ENCODE assay signal across 16 mouse cellular contexts in the genomic region with DNA sequence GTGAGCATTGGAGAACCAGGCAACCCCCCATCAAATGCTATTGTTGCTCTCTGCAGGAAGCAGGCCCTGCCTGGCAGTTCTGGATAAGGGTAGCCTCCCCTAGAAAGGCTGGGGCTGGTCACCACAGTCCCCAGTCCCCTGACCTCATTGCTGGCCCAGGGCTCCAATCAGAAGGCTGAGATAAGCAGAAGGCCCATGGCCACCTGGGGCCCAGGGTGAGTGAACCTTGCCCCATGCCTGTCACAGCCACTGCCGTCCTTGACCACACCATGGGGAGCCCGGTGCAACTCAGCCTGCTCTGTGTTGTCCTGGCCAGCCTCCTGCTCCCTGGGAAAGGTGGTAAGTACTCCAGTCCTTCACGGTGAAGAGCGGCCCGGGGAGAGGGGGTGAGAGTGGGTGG. TPM values are rescaled to one million over a fixed set of nuclear protein-coding genes. Genes with fewer than 3 reads are reported as not detected.
DNase-seq lines count a peak whose midpoint lies in the region; ATAC-seq and TF ChIP-seq lines count a peak whose summit lies in the region.
"Had no signal": no experiment of that assay in that cellular context is flagged by ENCODE, and none has a peak within 500 bp of the region (broad histone marks: within the 10 kb centered on the region; RNA-seq: fewer than 3 reads in every experiment).

No protein-coding gene starts in this region.

- H3K9me3 ChIP-seq in heart, embryonic 11.5 days (replicated peaks; ENCODE audit: control insufficient read depth, low read length): no peaks in the 10 kb centered on the region
- H3K9me3 ChIP-seq in midbrain, embryonic 10.5 days (replicated peaks): no peaks in the 10 kb centered on the region
- H3K9me3 ChIP-seq in midbrain, embryonic 13.5 days: no peaks in the 10 kb centered on the region
- H3K9me3 ChIP-seq in liver, embryonic 12.5 days (replicated peaks): no peaks in the 10 kb centered on the region
- H3K9me3 ChIP-seq: embryonic facial prominence, embryonic 15.5 days; limb, embryonic 13.5 days had no signal

- no peak for ATAC-seq in heart, embryonic 11.5 days (replicated peaks; ENCODE audit: insufficient number of reproducible peaks, low FRiP score, low TSS enrichment)
- ATAC-seq in midbrain, embryonic 13.5 days: no peak
- ATAC-seq in liver, embryonic 12.5 days: peak; percentile 80
- ATAC-seq: Patski had no signal

- no peaks in the 10 kb centered on the region for H3K79me2 ChIP-seq in heart, adult 2 months (replicated peaks; ENCODE audit: control insufficient read depth, insufficient read depth, low read length)

- no peak for TF ChIP-seq CTCF in heart, adult 2 months (IDR thresholded peaks at IDR 0.05)

- 24% methylated on average over 5 of the region's 5 CpGs for WGBS in heart, embryonic 11.5 days (ENCODE audit: insufficient replicate concordance)
- WGBS in heart, adult 2 months: 31% methylated on average over 5 of the region's 5 CpGs
- 48% methylated on average over 5 of the region's 5 CpGs for WGBS in midbrain, embryonic 10.5 days
- WGBS in midbrain, embryonic 13.5 days: 38% methylated on average over 5 of the region's 5 CpGs
- 22% methylated on average over 5 of the region's 5 CpGs for whole genome bisulfite sequencing in liver, embryonic 12.5 days (ENCODE audit: insufficient replicate concordance)

- H3K36me3 ChIP-seq in heart, embryonic 11.5 days (ENCODE audit: control insufficient read depth, insufficient read depth, low read length): no peaks in the 10 kb centered on the region
- no peaks in the 10 kb centered on the region for H3K36me3 ChIP-seq in heart, adult 2 months (ENCODE audit: control insufficient read depth, insufficient read depth, low read length)
- H3K36me3 ChIP-seq in midbrain, embryonic 10.5 days: no peaks in the 10 kb centered on the region
- no peaks in the 10 kb centered on the region for H3K36me3 ChIP-seq in midbrain, embryonic 13.5 days
- peaks cover 4% of the 10 kb centered on the region; the same call in 1 of the 2 replicates for H3K36me3 ChIP-seq in liver, embryonic 12.5 days
- H3K36me3 ChIP-seq: embryonic facial prominence, embryonic 15.5 days; limb, embryonic 13.5 days had no signal

- H3K27me3 ChIP-seq in heart, embryonic 11.5 days (ENCODE audit: control insufficient read depth, insufficient read depth, low read length): no peaks in the 10 kb centered on the region
- no peaks in the 10 kb centered on the region for H3K27me3 ChIP-seq in heart, adult 2 months (ENCODE audit: control insufficient read depth, insufficient read depth, low read length)
- peaks cover 49% of the 10 kb centered on the region for H3K27me3 ChIP-seq in midbrain, embryonic 10.5 days (ENCODE audit: low read depth, poor library complexity, severe bottlenecking)
- H3K27me3 ChIP-seq in midbrain, embryonic 13.5 days: no peaks in the 10 kb centered on the region
- H3K27me3 ChIP-seq in liver, embryonic 12.5 days (replicated peaks): no peaks in the 10 kb centered on the region
- H3K27me3 ChIP-seq: embryonic facial prominence, embryonic 15.5 days; limb, embryonic 13.5 days had no signal

- H3K9ac ChIP-seq in heart, embryonic 11.5 days (ENCODE audit: low read depth, low read length): no peak overlapping the region
- H3K9ac ChIP-seq in heart, adult 2 months (ENCODE audit: low read depth, low read length): no peak overlapping the region
- no peak overlapping the region for H3K9ac ChIP-seq in midbrain, embryonic 13.5 days (replicated peaks)
- H3K9ac ChIP-seq in liver, embryonic 12.5 days: peak overlapping the region; percentile 45; the same call in 1 of the 2 replicates
- H3K9ac ChIP-seq: embryonic facial prominence, embryonic 15.5 days; limb, embryonic 13.5 days had no signal

- no peak overlapping the region for H3K4me3 ChIP-seq in heart, embryonic 11.5 days (ENCODE audit: low read depth, low read length)
- H3K4me3 ChIP-seq in heart, adult 2 months: no peak overlapping the region
- no peak overlapping the region for H3K4me3 ChIP-seq in midbrain, embryonic 10.5 days
- H3K4me3 ChIP-seq in midbrain, embryonic 13.5 days (replicated peaks): no peak overlapping the region
- H3K4me3 ChIP-seq in liver, embryonic 12.5 days: peak overlapping the region; percentile 24
- H3K4me3 ChIP-seq: embryonic facial prominence, embryonic 15.5 days; limb, embryonic 13.5 days had no signal

- peaks cover 19% of the 10 kb centered on the region for H3K4me1 ChIP-seq in heart, embryonic 11.5 days (ENCODE audit: control insufficient read depth, insufficient read depth, low read length)
- no peaks in the 10 kb centered on the region; the same call in 1 of the 2 replicates for H3K4me1 ChIP-seq in heart, adult 2 months (ENCODE audit: control insufficient read depth, insufficient read depth, low read length)
- H3K4me1 ChIP-seq in midbrain, embryonic 10.5 days: peaks cover 25% of the 10 kb centered on the region
- no peaks in the 10 kb centered on the region for H3K4me1 ChIP-seq in midbrain, embryonic 13.5 days (replicated peaks)
- H3K4me1 ChIP-seq in liver, embryonic 12.5 days: peaks cover 34% of the 10 kb centered on the region
- H3K4me1 ChIP-seq: limb, embryonic 13.5 days had no signal

- no peak for DNase-seq in heart, adult 2 months
- DNase-seq in midbrain, embryonic 10.5 days (ENCODE audit: low spot score): no peak
- DNase-seq in embryo, embryonic 11 days: no peak
- no peak for DNase-seq in urinary bladder, postnatal 10 days (ENCODE audit: low spot score)
- DNase-seq in lung, postnatal 25 days (ENCODE audit: low spot score): no peak
- DNase-seq: cerebellum, adult 9-11 months; heart, postnatal 10 days; layer of hippocampus, adult 9-11 months; thymus, adult 18-20 months had no signal

- intact Hi-C loops in heart, adult 2 months (cut with DNase I): loop anchor here (5.0 kb wide), 1 partner anchor 150 kb away; no protein-coding TSS in a partner anchor

- no peak for TF ChIP-seq POLR2A in heart, adult 2 months (IDR thresholded peaks at IDR 0.05; ENCODE audit: insufficient read depth, low read depth, low read length)

- no peak overlapping the region for H3K27ac ChIP-seq in heart, embryonic 11.5 days (ENCODE audit: low read depth, low read length)
- H3K27ac ChIP-seq in heart, adult 2 months: no peak overlapping the region
- 0 out of 2 replicates have a peak overlapping the region, but pooled peaks have one; percentile 4 for H3K27ac ChIP-seq in midbrain, embryonic 10.5 days (replicated peaks)
- no peak overlapping the region for H3K27ac ChIP-seq in midbrain, embryonic 13.5 days
- peak overlapping the region; percentile 69 for H3K27ac ChIP-seq in liver, embryonic 12.5 days
- H3K27ac ChIP-seq: limb, embryonic 13.5 days had no signal

- no peak for TF ChIP-seq EP300 in heart, adult 2 months (IDR thresholded peaks at IDR 0.05; ENCODE audit: insufficient read depth, low read depth, low read length)

- H3K4me2 ChIP-seq in heart, embryonic 11.5 days: 0 out of 2 replicates have a peak overlapping the region, but pooled peaks have one; percentile 14
- H3K4me2 ChIP-seq in midbrain, embryonic 13.5 days (replicated peaks): no peak overlapping the region
- H3K4me2 ChIP-seq in liver, embryonic 12.5 days: peak overlapping the region; percentile 44
- H3K4me2 ChIP-seq: embryonic facial prominence, embryonic 15.5 days; limb, embryonic 13.5 days had no signal

RNA-seq across cellular contexts. Expression of a gene that starts 0.5 kb away (rescaled TPM):
- polyA plus RNA-seq in heart, embryonic 11.5 days (2014; fragmentation: Nextera tagmentation; extraction: Ambion mirVana): 2.3 TPM in 2 replicates
- total RNA-seq in heart, adult 2 months (2021): under 1 TPM; 0.60 to 0.96 TPM
- polyA plus RNA-seq in heart, adult 2 months (2012; rRNA removed): 0.33 and 0.47 TPM in 2 replicates
- 0.98 and 1.4 TPM in 2 replicates for polyA plus RNA-seq in midbrain, embryonic 10.5 days (2016; fragmentation: Nextera tagmentation; extraction: Ambion mirVana)
- 0.35 and 0.42 TPM in 2 replicates for polyA plus RNA-seq in midbrain, embryonic 13.5 days (2015; fragmentation: Nextera tagmentation; extraction: Ambion mirVana)
- polyA plus RNA-seq in liver, embryonic 12.5 days (2016; fragmentation: Nextera tagmentation; extraction: Ambion mirVana): 57.0 and 62.6 TPM in 2 replicates
- total RNA-seq: midbrain, postnatal 0 days had no signal
- polyA plus RNA-seq: Patski had no signal

RNA-seq across cellular contexts. Expression of a gene that starts 11.7 kb away (rescaled TPM):
- polyA plus RNA-seq in heart, embryonic 11.5 days (2014; fragmentation: Nextera tagmentation; extraction: Ambion mirVana): not detected in 2 replicates
- under 1 TPM; 0.21 to 0.45 TPM for total RNA-seq in heart, adult 2 months (2021)
- 0.21 and 0.38 TPM in 2 replicates for polyA plus RNA-seq in heart, adult 2 months (2012; rRNA removed)
- 0.06 and 0.09 TPM in 2 replicates for polyA plus RNA-seq in midbrain, embryonic 10.5 days (2016; fragmentation: Nextera tagmentation; extraction: Ambion mirVana)
- 0.17 TPM in 1 of 2 replicates, not detected in the other for polyA plus RNA-seq in midbrain, embryonic 13.5 days (2015; fragmentation: Nextera tagmentation; extraction: Ambion mirVana)
- polyA plus RNA-seq in liver, embryonic 12.5 days (2016; fragmentation: Nextera tagmentation; extraction: Ambion mirVana): 4.4 and 5.2 TPM in 2 replicates
- total RNA-seq: heart, postnatal 10 days; midbrain, postnatal 0 days had no signal
- polyA plus RNA-seq: limb, embryonic 13.5 days; Patski had no signal

RNA-seq across cellular contexts. Expression of a gene that starts 23.1 kb away (rescaled TPM):
- polyA plus RNA-seq in heart, embryonic 11.5 days (2014; fragmentation: Nextera tagmentation; extraction: Ambion mirVana): 0.50 and 0.56 TPM in 2 replicates
- not detected for total RNA-seq in heart, adult 2 months (2021)
- polyA plus RNA-seq in heart, adult 2 months (2012; rRNA removed): 0.20 TPM in 1 of 2 replicates, not detected in the other
- polyA plus RNA-seq in midbrain, embryonic 10.5 days (2016; fragmentation: Nextera tagmentation; extraction: Ambion mirVana): 0.29 and 0.32 TPM in 2 replicates
- 1.00 and 1.2 TPM in 2 replicates for polyA plus RNA-seq in midbrain, embryonic 13.5 days (2015; fragmentation: Nextera tagmentation; extraction: Ambion mirVana)
- polyA plus RNA-seq in liver, embryonic 12.5 days (2016; fragmentation: Nextera tagmentation; extraction: Ambion mirVana): 14.6 and 15.1 TPM in 2 replicates
- total RNA-seq: heart, postnatal 10 days; midbrain, postnatal 0 days had no signal

Comparison
In these comparisons a context has a peak if more than half of its experiments do, and no peak if none do; other contexts are left out.
1. H3K27ac ChIP-seq: peak in midbrain, embryonic 10.5 days (single experiment) and liver, embryonic 12.5 days (single experiment); none in heart, embryonic 11.5 days (single experiment), heart, adult 2 months (single experiment) and midbrain, embryonic 13.5 days (single experiment).
2. RNA of a gene that starts 0.5 kb away (polyA plus RNA-seq): 57.0 to 62.6 TPM in liver, embryonic 12.5 days; 2.3 TPM in heart, embryonic 11.5 days, 0.98 to 1.4 TPM in midbrain, embryonic 10.5 days, 0.35 to 0.42 TPM in midbrain, embryonic 13.5 days and 0.33 to 0.47 TPM in heart, adult 2 months; every median in the first group is over 10 times any median in the second.